Mouse (Mus musculus): ENCODE measurements around the gene Plekha5. TPM values are rescaled to one million over a fixed set of nuclear protein-coding genes. Genes with fewer than 3 reads are reported as not detected.
"Not testable (repeated sequence)": the region's sequence is repeated elsewhere in the genome, so short reads cannot be mapped to it uniquely, and the experiment has no call there.

Gene Plekha5
- polyA plus RNA-seq, 1 experiment from 2014 or later = 32.4 TPM

- H3K4me3 ChIP-seq = no peak overlapping the region
- H3K4me1 ChIP-seq = no peaks in the 10 kb centered on the region
- no peaks in the 10 kb centered on the region for H3K9me3 ChIP-seq (replicated peaks)
- ATAC-seq = no peak
- no peak overlapping the region for H3K9ac ChIP-seq
- H3K27me3 ChIP-seq = no peaks in the 10 kb centered on the region
- no peak overlapping the region for H3K4me2 ChIP-seq
- WGBS = 92% methylated on average over 3 of the region's 3 CpGs
- H3K36me3 ChIP-seq (ENCODE audit: poor library complexity, severe bottlenecking) = peaks cover 81% of the 10 kb centered on the region
- H3K27ac ChIP-seq = no peak overlapping the region
These were observed 151.1 kb downstream of the Plekha5 start for GRCm38 (mm10) chr6:140574943-140575342.

- Histone ChIP-seq H3K27me3 (no peaks in the 10 kb centered on the region), H3K9me3 (replicated peaks) (no peaks in the 10 kb centered on the region), H3K9ac (no peak overlapping the region), H3K4me3 (no peak overlapping the region), H3K36me3 (ENCODE audit: poor library complexity, severe bottlenecking) (peaks cover 77% of the 10 kb centered on the region), H3K4me1 (no peaks in the 10 kb centered on the region), H3K4me2 (no peak overlapping the region), H3K27ac (no peak overlapping the region)
- WGBS = 94% methylated on average over 8 of the region's 8 CpGs
- ATAC-seq = no peak
These were observed 152.3 kb downstream of the Plekha5 start for GRCm38 (mm10) chr6:140576133-140576532.

GRCm38 (mm10) chr6:140576961-140577821, 153.3 kb downstream of the Plekha5 start:
- H3K4me2 ChIP-seq = no peak overlapping the region
- H3K4me1 ChIP-seq = no peaks in the 10 kb centered on the region
- ATAC-seq = peak; percentile 62; the same call in 1 of the 2 replicates
- H3K9ac ChIP-seq = no peak overlapping the region
- H3K9me3 ChIP-seq (replicated peaks) = no peaks in the 10 kb centered on the region
- peaks cover 67% of the 10 kb centered on the region for H3K36me3 ChIP-seq (ENCODE audit: poor library complexity, severe bottlenecking)
- no peak overlapping the region for H3K4me3 ChIP-seq
- H3K27me3 ChIP-seq = no peaks in the 10 kb centered on the region
- H3K27ac ChIP-seq = no peak overlapping the region
- 70% methylated on average over 18 of the region's 18 CpGs for WGBS

- no peaks in the 10 kb centered on the region for H3K4me1 ChIP-seq
- no peak overlapping the region for H3K9ac ChIP-seq
- peaks cover 65% of the 10 kb centered on the region for H3K36me3 ChIP-seq (ENCODE audit: poor library complexity, severe bottlenecking)
- H3K4me2 ChIP-seq = no peak overlapping the region
- H3K9me3 ChIP-seq (replicated peaks) = no peaks in the 10 kb centered on the region
- H3K27me3 ChIP-seq = no peaks in the 10 kb centered on the region
- no peak overlapping the region for H3K27ac ChIP-seq
- no peak for ATAC-seq
- H3K4me3 ChIP-seq = no peak overlapping the region
- WGBS = 92% methylated on average over 4 of the region's 4 CpGs
These were observed 153.9 kb downstream of the Plekha5 start for GRCm38 (mm10) chr6:140577822-140578170.

- peaks cover 62% of the 10 kb centered on the region for H3K36me3 ChIP-seq (ENCODE audit: poor library complexity, severe bottlenecking)
- not testable (repeated sequence) for ATAC-seq; H3K9ac ChIP-seq; H3K4me1 ChIP-seq; H3K4me2 ChIP-seq; H3K27ac ChIP-seq; H3K9me3 ChIP-seq (replicated peaks); H3K27me3 ChIP-seq; H3K4me3 ChIP-seq
These were observed 155.1 kb downstream of the Plekha5 start for GRCm38 (mm10) chr6:140578985-140579384.

- Histone ChIP-seq H3K4me1 (no peaks in the 10 kb centered on the region), H3K9me3 (replicated peaks) (no peaks in the 10 kb centered on the region), H3K36me3 (ENCODE audit: poor library complexity, severe bottlenecking) (peaks cover 56% of the 10 kb centered on the region), H3K27me3 (no peaks in the 10 kb centered on the region), H3K27ac (no peak overlapping the region), H3K9ac (no peak overlapping the region), H3K4me2 (no peak overlapping the region), H3K4me3 (no peak overlapping the region)
- ATAC-seq = no peak
- WGBS = 87% methylated on average over 4 of the region's 4 CpGs
These were observed 156.3 kb downstream of the Plekha5 start for GRCm38 (mm10) chr6:140580170-140580569.

- H3K4me3 ChIP-seq = no peak overlapping the region
- H3K4me1 ChIP-seq = no peaks in the 10 kb centered on the region
- H3K9ac ChIP-seq = no peak overlapping the region
- ATAC-seq = no peak
- H3K9me3 ChIP-seq (replicated peaks) = no peaks in the 10 kb centered on the region
- no peak overlapping the region for H3K27ac ChIP-seq
- H3K4me2 ChIP-seq = no peak overlapping the region
- H3K36me3 ChIP-seq (ENCODE audit: poor library complexity, severe bottlenecking) = peaks cover 77% of the 10 kb centered on the region
- 84% methylated on average over 8 of the region's 8 CpGs for WGBS
- no peaks in the 10 kb centered on the region for H3K27me3 ChIP-seq
These were observed 162.9 kb downstream of the Plekha5 start for GRCm38 (mm10) chr6:140586714-140587259.

- no peak overlapping the region for H3K9ac ChIP-seq
- no peak overlapping the region for H3K27ac ChIP-seq
- no peak for ATAC-seq
- peaks cover 93% of the 10 kb centered on the region for H3K36me3 ChIP-seq (ENCODE audit: poor library complexity, severe bottlenecking)
- H3K27me3 ChIP-seq = no peaks in the 10 kb centered on the region
- no peaks in the 10 kb centered on the region for H3K9me3 ChIP-seq (replicated peaks)
- WGBS = 88% methylated on average over 5 of the region's 5 CpGs
- no peak overlapping the region for H3K4me2 ChIP-seq
- H3K4me3 ChIP-seq = no peak overlapping the region
- H3K4me1 ChIP-seq = no peaks in the 10 kb centered on the region
These were observed 167.5 kb downstream of the Plekha5 start for GRCm38 (mm10) chr6:140591331-140591730.

GRCm38 (mm10) chr6:140592713-140593112, 168.9 kb downstream of the Plekha5 start:
- no peak overlapping the region for H3K4me2 ChIP-seq
- no peaks in the 10 kb centered on the region for H3K4me1 ChIP-seq
- no peak for ATAC-seq
- no peak overlapping the region for H3K27ac ChIP-seq
- WGBS = 92% methylated on average over 8 of the region's 8 CpGs
- H3K9ac ChIP-seq = no peak overlapping the region
- no peaks in the 10 kb centered on the region for H3K9me3 ChIP-seq (replicated peaks)
- no peaks in the 10 kb centered on the region for H3K27me3 ChIP-seq
- H3K4me3 ChIP-seq = no peak overlapping the region
- peaks cover 91% of the 10 kb centered on the region for H3K36me3 ChIP-seq (ENCODE audit: poor library complexity, severe bottlenecking)

- Histone ChIP-seq H3K4me3 (no peak overlapping the region), H3K27ac (no peak overlapping the region), H3K9ac (no peak overlapping the region), H3K4me1 (no peaks in the 10 kb centered on the region), H3K4me2 (no peak overlapping the region), H3K9me3 (replicated peaks) (no peaks in the 10 kb centered on the region), H3K36me3 (ENCODE audit: poor library complexity, severe bottlenecking) (peaks cover 85% of the 10 kb centered on the region), H3K27me3 (no peaks in the 10 kb centered on the region)
- no peak for ATAC-seq
- 93% methylated on average over 17 of the region's 17 CpGs for WGBS
These were observed 169.7 kb downstream of the Plekha5 start for GRCm38 (mm10) chr6:140593420-140594170.

- 96% methylated on average over 6 of the region's 6 CpGs for WGBS
- not testable (repeated sequence) for H3K9ac ChIP-seq; H3K4me3 ChIP-seq; H3K4me1 ChIP-seq; H3K9me3 ChIP-seq (replicated peaks); H3K27me3 ChIP-seq; H3K4me2 ChIP-seq; ATAC-seq; H3K27ac ChIP-seq
- peaks cover 71% of the 10 kb centered on the region for H3K36me3 ChIP-seq (ENCODE audit: poor library complexity, severe bottlenecking)
These were observed 171.7 kb downstream of the Plekha5 start for GRCm38 (mm10) chr6:140595551-140595950.

Measured in forebrain, embryonic 13.5 days (tissue).